8 mouse cellular contexts compared by ENCODE assay signal in genomic region chr4:134468215-134468575, GRCm38 (mm10). TPM values are rescaled to one million over a fixed set of nuclear protein-coding genes. Genes with fewer than 3 reads are reported as not detected.
DNase-seq lines count a peak whose midpoint lies in the region; ATAC-seq and TF ChIP-seq lines count a peak whose summit lies in the region.

Stmn1 (plus strand) TSS chr4:134468320.

- no peaks in the 10 kb centered on the region for H3K27me3 ChIP-seq in E14TG2a.4 (ENCODE audit: insufficient read depth, low read length)
- H3K27me3 ChIP-seq in forebrain, embryonic 13.5 days, result no peaks in the 10 kb centered on the region
- no peaks in the 10 kb centered on the region for H3K27me3 ChIP-seq in neural tube, embryonic 15.5 days (replicated peaks)

- H3K9me3 ChIP-seq in E14TG2a.4 (ENCODE audit: low read length), result no peaks in the 10 kb centered on the region
- H3K9me3 ChIP-seq in forebrain, embryonic 13.5 days (replicated peaks), result no peaks in the 10 kb centered on the region
- H3K9me3 ChIP-seq in neural tube, embryonic 15.5 days (replicated peaks), result no peaks in the 10 kb centered on the region

- H3K9ac ChIP-seq in forebrain, embryonic 13.5 days, result peak within 1 kb of the TSS; percentile 98
- H3K9ac ChIP-seq in neural tube, embryonic 15.5 days (replicated peaks), result peak within 1 kb of the TSS; percentile 83

- peak within 1 kb of the TSS; percentile 84 for H3K4me3 ChIP-seq in E14TG2a.4 (replicated peaks; ENCODE audit: low read length)
- H3K4me3 ChIP-seq in forebrain, embryonic 13.5 days, result peak within 1 kb of the TSS; percentile 96
- H3K4me3 ChIP-seq in neural tube, embryonic 15.5 days (replicated peaks), result peak within 1 kb of the TSS; percentile 70

- peak; percentile 91 for DNase-seq in c-Kit-positive CD71-positive TER-119-positive erythroid progenitor cells, embryonic 14.5 days (ENCODE audit: low spot score)
- DNase-seq in heart, postnatal 14 days, result peak; percentile 92 to 94
- DNase-seq in layer of hippocampus, adult 11-12 months (ENCODE audit: low spot score), result peak; percentile 96
- DNase-seq in lung, adult 18-20 months, result peak; percentile 96 to 97
- DNase-seq in testis, postnatal 14 days (ENCODE audit: low spot score), result peak; percentile 97

- H3K4me1 ChIP-seq in E14TG2a.4 (replicated peaks; ENCODE audit: low read depth, low read length), result peaks cover 67% of the 10 kb centered on the region
- H3K4me1 ChIP-seq in forebrain, embryonic 13.5 days, result peaks cover 44% of the 10 kb centered on the region
- H3K4me1 ChIP-seq in neural tube, embryonic 15.5 days, result peaks cover 44% of the 10 kb centered on the region

- TF ChIP-seq CTCF in E14TG2a.4 (conservative IDR thresholded peaks at IDR 0.05; ENCODE audit: low read length), result no peak

- under 1% methylated on average over 31 of the region's 31 CpGs for WGBS in forebrain, embryonic 13.5 days
- WGBS in neural tube, embryonic 15.5 days, result 1% methylated on average over 27 of the region's 31 CpGs

- peaks cover 35% of the 10 kb centered on the region for H3K36me3 ChIP-seq in E14TG2a.4 (ENCODE audit: insufficient read depth, low read length)
- H3K36me3 ChIP-seq in forebrain, embryonic 13.5 days (ENCODE audit: poor library complexity, severe bottlenecking), result peaks cover 24% of the 10 kb centered on the region
- peaks cover 17% of the 10 kb centered on the region for H3K36me3 ChIP-seq in neural tube, embryonic 15.5 days

- peak within 1 kb of the TSS; percentile 92 for H3K4me2 ChIP-seq in forebrain, embryonic 13.5 days
- peak within 1 kb of the TSS; percentile 91 for H3K4me2 ChIP-seq in neural tube, embryonic 15.5 days

- ATAC-seq in forebrain, embryonic 13.5 days, result peak; percentile 96
- peak; percentile 96 for ATAC-seq in neural tube, embryonic 15.5 days (ENCODE audit: low FRiP score)

- H3K27ac ChIP-seq in forebrain, embryonic 13.5 days, result peak within 1 kb of the TSS; percentile 99
- peak within 1 kb of the TSS; percentile 94 for H3K27ac ChIP-seq in neural tube, embryonic 15.5 days (replicated peaks)

- intact Hi-C loops in heart, postnatal 14 days (cut with DNase I), result no loop called here

RNA-seq across cellular contexts. Expression of gene Stmn1, which starts in this region (rescaled TPM):
- 6,579 and 6,954 TPM in 2 replicates for polyA plus RNA-seq in forebrain, embryonic 13.5 days (2015; fragmentation: Nextera tagmentation; extraction: Ambion mirVana)
- total RNA-seq in heart, postnatal 14 days (2021), result 10 to 100 TPM; 50.0 to 79.2 TPM
- 4,048 and 4,915 TPM in 2 replicates for polyA plus RNA-seq in neural tube, embryonic 15.5 days (2015; fragmentation: Nextera tagmentation; extraction: Ambion mirVana)

Comparison
In these comparisons a context has a peak if more than half of its experiments do, and no peak if none do; other contexts are left out.
1. Peak in every context shown above with its lines: DNase-seq, ATAC-seq, H3K4me3 ChIP-seq and H3K27ac ChIP-seq.